Mouse (Mus musculus) adrenal gland, postnatal 25 days (tissue): ENCODE results near the gene Cpa2. TPM values are rescaled to one million over a fixed set of nuclear protein-coding genes. Genes with fewer than 3 reads are reported as not detected.

Source experiments
- DNase-seq: peaks from one replicate; pipeline ENCODE4 v3.0.0; 2021; ENCODE audit warnings: mixed read lengths
- total RNA-seq: library from RNA; stranded (reverse); gene quantifications from 2 replicates; pipeline ENCODE4 v1.2.3, GENCODE M21; 2021

Gene Cpa2
- total RNA-seq, 1 experiment from 2014 or later = 0.52 TPM

- DNase-seq = no peak
Measured at GRCm38 (mm10) chr6:30576477-30577203, 35.3 kb downstream of the Cpa2 start.

GRCm38 (mm10) chr6:30579961-30580840, 38.8 kb downstream of the Cpa2 start:
- DNase-seq = no peak

GRCm38 (mm10) chr6:30580841-30581176, 39.4 kb downstream of the Cpa2 start:
- no peak for DNase-seq

GRCm38 (mm10) chr6:30586886-30587442, 45.6 kb downstream of the Cpa2 start:
- DNase-seq = no peak

GRCm38 (mm10) chr6:30589819-30590218, 48.4 kb downstream of the Cpa2 start:
- no peak for DNase-seq

GRCm38 (mm10) chr6:30591851-30592404, 50.5 kb downstream of the Cpa2 start:
- no peak for DNase-seq

- no peak for DNase-seq
Measured at GRCm38 (mm10) chr6:30592417-30592974, 51.1 kb downstream of the Cpa2 start.

- DNase-seq = no peak
Measured at GRCm38 (mm10) chr6:30594364-30594763, 53.0 kb downstream of the Cpa2 start.

GRCm38 (mm10) chr6:30596230-30596898, 55.0 kb downstream of the Cpa2 start:
- DNase-seq = no peak

GRCm38 (mm10) chr6:30600033-30600432, 58.7 kb downstream of the Cpa2 start:
- no peak for DNase-seq

GRCm38 (mm10) chr6:30600995-30601394, 59.6 kb downstream of the Cpa2 start:
- no peak for DNase-seq

- no peak for DNase-seq
Measured at GRCm38 (mm10) chr6:30604342-30604867, 63.0 kb downstream of the Cpa2 start.

GRCm38 (mm10) chr6:30605111-30605510, 63.7 kb downstream of the Cpa2 start:
- no peak for DNase-seq

GRCm38 (mm10) chr6:30605672-30606071, 64.3 kb downstream of the Cpa2 start:
- no peak for DNase-seq

- DNase-seq = no peak
Measured at GRCm38 (mm10) chr6:30610710-30611109, 69.3 kb downstream of the Cpa2 start, which contains the start of gene Cpa5. Gene Cpa5 (plus strand): TSS chr6:30611010.

GRCm38 (mm10) chr6:30611212-30611611, 69.8 kb downstream of the Cpa2 start:
- no peak for DNase-seq

Other genes starting within 250 kb of the Cpa2 start
- 107 and 137 TPM in 2 replicates for gene Ube2h, start 237.0 kb upstream of the Cpa2 start, total RNA-seq
- gene Zc3hc1, start 150.6 kb upstream of the Cpa2 start, total RNA-seq = 17.7 and 20.0 TPM in 2 replicates
- gene Klhdc10, start 139.7 kb upstream of the Cpa2 start, total RNA-seq = 58.5 and 86.2 TPM in 2 replicates
- 25.9 and 28.9 TPM in 2 replicates for gene Tmem209, start 31.8 kb upstream of the Cpa2 start, total RNA-seq
- gene Ssmem1, start 31.7 kb upstream of the Cpa2 start, total RNA-seq = 0.55 TPM in 1 of 2 replicates, not detected in the other
- gene Cpa4, start 26.8 kb downstream of the Cpa2 start, total RNA-seq = 1.2 and 1.7 TPM in 2 replicates
- not detected in 2 replicates for gene Cpa5, start 69.4 kb downstream of the Cpa2 start, total RNA-seq
- gene Cpa1, start 97.6 kb downstream of the Cpa2 start, total RNA-seq = not detected in 2 replicates
- gene Cep41, start 152.2 kb downstream of the Cpa2 start, total RNA-seq = 5.7 and 9.9 TPM in 2 replicates
- 54.9 and 56.7 TPM in 2 replicates for gene Mest, start 182.0 kb downstream of the Cpa2 start, total RNA-seq